Mouse (Mus musculus): ENCODE measurements around the gene Ahsa1.
"Not testable (repeated sequence)": the region's sequence is repeated elsewhere in the genome, so short reads cannot be mapped to it uniquely, and the experiment has no call there.

The Ahsa1 gene

GRCm38 (mm10) chr12:87281766-87282165 is 15.5 kb downstream of the Ahsa1 start:
- ATAC-seq (ENCODE audit: low TSS enrichment): no peak

- no peak for ATAC-seq (ENCODE audit: low TSS enrichment)
These were observed 16.5 kb downstream of the Ahsa1 start for GRCm38 (mm10) chr12:87282743-87283142.

GRCm38 (mm10) chr12:87283706-87284105 is 17.4 kb downstream of the Ahsa1 start:
- no peak for ATAC-seq (ENCODE audit: low TSS enrichment)

GRCm38 (mm10) chr12:87284268-87284667 is 18.0 kb downstream of the Ahsa1 start:
- no peak for ATAC-seq (ENCODE audit: low TSS enrichment)

GRCm38 (mm10) chr12:87284726-87285125 is 18.4 kb downstream of the Ahsa1 start:
- ATAC-seq (ENCODE audit: low TSS enrichment): no peak

- ATAC-seq (ENCODE audit: low TSS enrichment): no peak
These were observed 22.8 kb downstream of the Ahsa1 start for GRCm38 (mm10) chr12:87289100-87289499.

- ATAC-seq (ENCODE audit: low TSS enrichment): no peak
These were observed 27.7 kb downstream of the Ahsa1 start for GRCm38 (mm10) chr12:87293934-87294333.

- peak; percentile 27; the same call in 1 of the 2 replicates for ATAC-seq (ENCODE audit: low TSS enrichment)
These were observed 32.9 kb downstream of the Ahsa1 start for GRCm38 (mm10) chr12:87299037-87299656.

- peak; percentile 70; the same call in 1 of the 2 replicates for ATAC-seq (ENCODE audit: low TSS enrichment)
These were observed 33.6 kb downstream of the Ahsa1 start, which contains the start of gene Ism2 for GRCm38 (mm10) chr12:87299657-87300440. Gene Ism2 (minus strand): TSS chr12:87299705.

GRCm38 (mm10) chr12:87300441-87300690 is 34.1 kb downstream of the Ahsa1 start:
- no peak for ATAC-seq (ENCODE audit: low TSS enrichment)

- no peak for ATAC-seq (ENCODE audit: low TSS enrichment)
These were observed 34.9 kb downstream of the Ahsa1 start for GRCm38 (mm10) chr12:87301189-87301588.

GRCm38 (mm10) chr12:87305767-87306583 is 39.7 kb downstream of the Ahsa1 start:
- ATAC-seq (ENCODE audit: low TSS enrichment): no peak

GRCm38 (mm10) chr12:87306584-87306844 is 40.2 kb downstream of the Ahsa1 start:
- ATAC-seq (ENCODE audit: low TSS enrichment): not testable (repeated sequence)

- ATAC-seq (ENCODE audit: low TSS enrichment): no peak
These were observed 46.8 kb downstream of the Ahsa1 start for GRCm38 (mm10) chr12:87313098-87313497.

GRCm38 (mm10) chr12:87317951-87318350 is 51.7 kb downstream of the Ahsa1 start:
- no peak for ATAC-seq (ENCODE audit: low TSS enrichment)

GRCm38 (mm10) chr12:87319229-87319628 is 53.0 kb downstream of the Ahsa1 start:
- ATAC-seq (ENCODE audit: low TSS enrichment): no peak
